Mouse (Mus musculus) forebrain, postnatal 0 days (tissue): ENCODE measurements around the gene Slc25a51. TPM values are rescaled to one million over a fixed set of nuclear protein-coding genes. Genes with fewer than 3 reads are reported as not detected.

Experiments used
- ATAC-seq: fragments of 200-750 bp; cut with Nextera tagmentation; 2 replicates; pipeline ENCODE4 v1.8.0; 2017; ENCODE audit warnings: mild to moderate bottlenecking, moderate library complexity
- DNase-seq: peaks from one replicate; pipeline ENCODE4 v3.0.0-alpha.2; 2015
- H3K27ac ChIP-seq: fragments of 300-500 bp; sonication (generic); 2 replicates; pipeline ENCODE4 v1.5.1; 2014; ENCODE audit warnings: low read depth, mild to moderate bottlenecking, antibody characterized with exemption, low read length, moderate library complexity, mixed read lengths
- H3K27me3 ChIP-seq: fragments of 300-500 bp; sonication (generic); 2 replicates; pipeline ENCODE4 v1.6.1; 2014; ENCODE audit warnings: mild to moderate bottlenecking, low read length, mixed read lengths; ENCODE audit not compliant: insufficient read depth
- H3K36me3 ChIP-seq: fragments of 300-500 bp; sonication (generic); 2 replicates; pipeline ENCODE4 v1.6.1; 2014; ENCODE audit warnings: mild to moderate bottlenecking, moderate library complexity; ENCODE audit not compliant: insufficient read depth
- H3K4me1 ChIP-seq: fragments of 300-500 bp; sonication (generic); 2 replicates; pipeline ENCODE4 v1.6.1; 2014; ENCODE audit warnings: antibody characterized with exemption; ENCODE audit not compliant: insufficient read depth
- H3K4me2 ChIP-seq: fragments of 300-500 bp; sonication (generic); 2 replicates; pipeline ENCODE4 v1.6.1; 2014; ENCODE audit warnings: low read depth, mild to moderate bottlenecking, moderate library complexity
- H3K4me3 ChIP-seq: fragments of 300-500 bp; sonication (generic); 2 replicates; pipeline ENCODE4 v1.5.1; 2014; ENCODE audit warnings: low read depth, low read length, mixed read lengths
- H3K9ac ChIP-seq: fragments of 300-500 bp; sonication (generic); 2 replicates; pipeline ENCODE4 v1.6.1; 2014; ENCODE audit warnings: mild to moderate bottlenecking
- H3K9me3 ChIP-seq: fragments of 300-500 bp; sonication (generic); 2 replicates; pipeline ENCODE4 v1.6.1; 2016; ENCODE audit warnings: low read length
- CTCF ChIP-seq: sonication (generic); IDR thresholded peaks from 2 replicates; pipeline ENCODE4 v1.5.1; 2016; ENCODE audit warnings: antibody characterized with exemption, control low read depth, low read depth
- WGBS: fragments of 180-500 bp; shearing (Covaris S2); extraction: QIAGEN DNeasy Blood & Tissue Kit; methylation state at CpG from one replicate; pipeline ENCODE4 v1.1.7; 2014; 5-methylcytosine and 5-hydroxymethylcytosine counted together
- polyA plus RNA-seq: library from polyadenylated mRNA; unstranded; fragments of >200 nt; fragmentation: Nextera tagmentation; extraction: Ambion mirVana; gene quantifications from 2 replicates; pipeline ENCODE4 v1.2.1, GENCODE M21; 2015
- total RNA-seq: library from RNA; depleted of rRNA; stranded (reverse); fragments of >200 nt; gene quantifications from 2 replicates; pipeline ENCODE4 v1.2.3, GENCODE M21; 2014

Gene Slc25a51
- total and polyA plus RNA-seq, 2 experiments from 2014 or later, result 83.9 to 128 TPM

DNA sequence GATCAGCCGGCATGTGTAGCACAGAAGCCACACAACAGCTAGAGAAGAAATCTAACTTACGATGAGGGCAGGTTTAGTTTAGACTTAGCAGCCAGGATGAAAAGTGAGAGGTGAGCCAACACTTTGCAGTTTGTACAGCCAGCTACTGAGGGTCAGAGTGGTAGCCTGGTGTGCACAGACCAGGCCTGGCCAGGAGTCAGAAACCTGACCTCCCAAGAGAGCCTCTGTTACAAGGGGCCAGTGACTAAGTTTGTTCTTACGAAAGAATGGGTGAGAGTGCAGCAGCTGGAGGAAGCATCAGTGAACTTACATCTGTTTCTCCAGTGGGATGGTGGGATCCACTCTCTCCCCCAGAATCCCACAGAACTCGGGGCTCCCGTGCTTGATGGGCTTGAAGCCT lies 38.6 kb upstream of the Slc25a51 start:
- 93% methylated on average over 5 of the region's 5 CpGs for WGBS
- no peak for TF ChIP-seq CTCF
- H3K9me3 ChIP-seq, result no peaks in the 10 kb centered on the region
- no peaks in the 10 kb centered on the region for H3K27me3 ChIP-seq
- H3K4me1 ChIP-seq, result peaks cover 13% of the 10 kb centered on the region
- H3K27ac ChIP-seq, result no peak overlapping the region
- no peak overlapping the region for H3K4me3 ChIP-seq
- peaks cover 30% of the 10 kb centered on the region for H3K36me3 ChIP-seq
- DNase-seq (no peak), ATAC-seq (no peak)
- H3K9ac ChIP-seq, result no peak overlapping the region
- no peak overlapping the region for H3K4me2 ChIP-seq

GRCm38 (mm10) chr4:45445235-45445634 lies 36.7 kb upstream of the Slc25a51 start:
- 69% methylated on average over 3 of the region's 3 CpGs for WGBS
- ATAC-seq (no peak), DNase-seq (no peak)
- Histone ChIP-seq H3K4me1 (peaks cover 13% of the 10 kb centered on the region), H3K9ac (no peak overlapping the region), H3K9me3 (no peaks in the 10 kb centered on the region), H3K27ac (no peak overlapping the region), H3K36me3 (peaks cover 30% of the 10 kb centered on the region), H3K4me2 (no peak overlapping the region), H3K4me3 (no peak overlapping the region), H3K27me3 (no peaks in the 10 kb centered on the region)
- no peak for TF ChIP-seq CTCF

DNA sequence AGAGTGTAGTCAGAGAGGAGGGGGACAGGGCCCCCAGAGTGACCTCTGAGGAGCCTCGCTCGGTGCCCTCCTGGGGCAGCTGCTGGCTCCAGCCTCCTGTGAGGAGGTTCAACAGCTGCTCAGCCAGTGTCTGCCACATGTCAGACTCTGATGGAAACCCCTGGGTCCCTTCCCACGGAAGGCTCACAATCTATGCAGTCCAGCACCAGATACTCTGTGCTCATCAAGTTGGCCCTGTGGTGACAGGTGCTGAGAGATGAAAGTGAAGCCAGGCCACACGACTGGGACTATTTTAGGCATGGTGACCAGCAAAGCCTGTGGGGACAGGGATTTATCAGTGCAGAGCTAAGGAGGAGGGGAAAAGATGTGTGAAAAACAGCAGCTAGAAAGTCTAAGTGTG lies 36.2 kb upstream of the Slc25a51 start:
- Histone ChIP-seq H3K36me3 (peaks cover 33% of the 10 kb centered on the region), H3K4me1 (peaks cover 13% of the 10 kb centered on the region), H3K9ac (no peak overlapping the region), H3K9me3 (no peaks in the 10 kb centered on the region), H3K27me3 (no peaks in the 10 kb centered on the region), H3K4me3 (no peak overlapping the region), H3K4me2 (no peak overlapping the region), H3K27ac (no peak overlapping the region)
- no peak for DNase-seq
- no peak for TF ChIP-seq CTCF
- 81% methylated on average over 4 of the region's 4 CpGs for WGBS
- no peak for ATAC-seq

DNA sequence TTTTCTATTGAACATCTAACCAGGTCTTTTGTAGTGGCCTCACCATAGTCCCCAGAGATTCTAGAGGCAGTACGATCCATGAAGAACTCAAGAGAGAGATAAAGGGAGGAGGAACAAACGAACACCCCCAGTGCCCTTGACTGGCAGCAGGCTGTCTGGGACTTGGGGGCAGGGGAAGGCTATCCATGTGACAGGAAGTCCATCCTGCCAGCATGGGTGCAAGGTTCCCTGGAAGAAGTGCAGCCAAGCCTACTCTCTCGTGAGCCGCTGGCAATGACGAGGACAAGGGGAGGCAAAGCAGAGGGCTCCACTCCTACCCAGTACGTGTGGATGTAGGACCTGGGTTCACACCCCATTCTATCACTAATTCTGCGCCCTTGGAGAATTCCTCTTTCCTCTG lies 35.1 kb upstream of the Slc25a51 start:
- TF ChIP-seq CTCF, result no peak
- peaks cover 38% of the 10 kb centered on the region for H3K36me3 ChIP-seq
- ATAC-seq (no peak), DNase-seq (no peak)
- H3K4me1 ChIP-seq, result peaks cover 3% of the 10 kb centered on the region; the same call in 1 of the 2 replicates
- no peaks in the 10 kb centered on the region for H3K27me3 ChIP-seq
- no peak overlapping the region for H3K27ac ChIP-seq
- H3K4me3 ChIP-seq, result no peak overlapping the region
- H3K9me3 ChIP-seq, result no peaks in the 10 kb centered on the region
- no peak overlapping the region for H3K9ac ChIP-seq
- H3K4me2 ChIP-seq, result no peak overlapping the region
- WGBS, result 88% methylated on average over 7 of the region's 7 CpGs

DNA sequence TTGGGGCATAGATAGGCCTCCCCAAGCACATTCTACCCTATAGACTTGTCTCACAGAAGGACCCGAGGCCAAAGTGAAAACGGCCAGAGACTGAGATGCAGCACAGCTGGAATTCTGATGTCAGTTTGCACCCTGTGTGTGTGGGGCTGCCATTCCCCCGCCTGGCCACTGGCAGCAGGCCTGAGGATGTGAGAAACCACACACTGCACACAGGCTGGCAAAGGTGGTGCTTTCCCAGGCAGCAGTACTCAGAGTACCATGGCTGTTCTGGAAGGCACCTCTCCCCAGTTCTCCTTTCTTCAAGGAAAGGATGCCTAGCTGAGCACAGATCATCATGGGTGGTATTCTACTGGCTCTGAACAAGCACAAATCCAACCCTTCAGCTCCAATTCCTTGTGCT lies 33.7 kb upstream of the Slc25a51 start:
- no peak overlapping the region for H3K27ac ChIP-seq
- DNase-seq (no peak), ATAC-seq (peak; percentile 63; the same call in 1 of the 2 replicates)
- H3K9me3 ChIP-seq, result no peaks in the 10 kb centered on the region
- TF ChIP-seq CTCF, result peak; percentile 33; the same call in 1 of the 2 replicates
- no peaks in the 10 kb centered on the region for H3K27me3 ChIP-seq
- H3K4me3 ChIP-seq, result no peak overlapping the region
- H3K4me2 ChIP-seq, result no peak overlapping the region
- peaks cover 41% of the 10 kb centered on the region for H3K36me3 ChIP-seq
- no peaks in the 10 kb centered on the region for H3K4me1 ChIP-seq
- no peak overlapping the region for H3K9ac ChIP-seq
- whole genome bisulfite sequencing, result 74% methylated on average over 3 of the region's 3 CpGs

GRCm38 (mm10) chr4:45441778-45442177 lies 33.2 kb upstream of the Slc25a51 start:
- Histone ChIP-seq H3K36me3 (peaks cover 41% of the 10 kb centered on the region), H3K4me1 (no peaks in the 10 kb centered on the region), H3K27me3 (no peaks in the 10 kb centered on the region), H3K9me3 (no peaks in the 10 kb centered on the region), H3K4me3 (no peak overlapping the region), H3K4me2 (no peak overlapping the region), H3K27ac (no peak overlapping the region), H3K9ac (no peak overlapping the region)
- no peak for TF ChIP-seq CTCF
- DNase-seq (no peak), ATAC-seq (no peak)
- WGBS, result 41% methylated on average over 1 of the region's 1 CpGs

DNA sequence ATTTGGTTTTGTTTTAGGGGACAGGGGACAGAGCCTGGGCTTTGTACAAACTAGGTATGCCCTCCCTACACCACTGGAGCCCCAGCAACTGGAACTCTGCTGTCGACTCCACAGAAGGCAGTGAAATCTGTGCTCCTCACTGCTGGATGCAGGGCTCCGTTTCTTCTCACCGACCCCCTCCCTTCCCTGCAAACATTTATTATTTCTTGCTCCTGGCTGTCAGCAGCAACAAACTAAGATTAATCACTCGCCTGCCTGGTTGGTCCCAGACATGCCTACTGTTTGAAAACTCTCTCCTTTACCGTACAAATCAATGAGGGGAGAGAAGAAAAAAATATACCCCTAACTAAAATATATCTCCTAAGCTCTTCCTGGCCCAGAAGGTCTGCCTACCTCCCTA lies 30.7 kb upstream of the Slc25a51 start:
- Histone ChIP-seq H3K4me2 (no peak overlapping the region), H3K9me3 (no peaks in the 10 kb centered on the region), H3K4me1 (peaks cover 4% of the 10 kb centered on the region; the same call in 1 of the 2 replicates), H3K4me3 (no peak overlapping the region), H3K27me3 (no peaks in the 10 kb centered on the region), H3K36me3 (peaks cover 19% of the 10 kb centered on the region), H3K9ac (no peak overlapping the region), H3K27ac (no peak overlapping the region)
- WGBS, result 60% methylated on average over 5 of the region's 5 CpGs
- no peak for ATAC-seq
- DNase-seq, result no peak
- TF ChIP-seq CTCF, result no peak
